Mouse (Mus musculus): ENCODE data around the gene Vasp. TPM values are rescaled to one million over a fixed set of nuclear protein-coding genes. Genes with fewer than 3 reads are reported as not detected.
A peak's percentile ranks its signal among the peaks of the same experiment; 100 is the strongest.

Vasp gene
- polyA plus RNA-seq, 1 experiment from 2014 or later = 69.3 TPM

DNA sequence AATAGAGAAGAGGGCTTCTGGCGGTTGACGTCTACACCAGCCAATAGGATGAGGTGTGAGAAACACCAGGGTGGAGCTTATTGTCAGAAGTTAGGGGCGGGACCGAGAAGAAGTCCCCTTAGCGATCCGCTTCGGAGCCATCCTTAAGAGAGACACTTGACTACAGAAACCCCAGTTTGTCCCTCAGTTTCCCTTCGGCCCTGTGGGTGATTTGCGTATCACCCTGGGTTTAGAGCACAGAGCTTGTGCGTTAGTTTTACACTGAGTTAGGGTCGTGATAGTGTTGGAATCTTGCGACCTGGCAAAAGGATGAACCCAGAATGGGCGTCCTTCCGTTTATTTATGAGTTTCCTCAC is 42.8 kb downstream of the Vasp start:
- WGBS = under 1% methylated on average over 14 of the region's 14 CpGs
- H3K4me1 ChIP-seq = peaks cover 15% of the 10 kb centered on the region
- peak overlapping the region; percentile 61 for H3K27ac ChIP-seq
- peak overlapping the region; percentile 68 for H3K4me3 ChIP-seq
- no peak for ATAC-seq (ENCODE audit: insufficient number of reproducible peaks, insufficient read depth, low FRiP score, low TSS enrichment)
- H3K27me3 ChIP-seq = no peaks in the 10 kb centered on the region
- peaks cover 12% of the 10 kb centered on the region; the same call in 1 of the 2 replicates for H3K36me3 ChIP-seq
- peak overlapping the region; percentile 60 for H3K9ac ChIP-seq
- H3K4me2 ChIP-seq (replicated peaks) = peak overlapping the region; percentile 63
- H3K9me3 ChIP-seq = no peaks in the 10 kb centered on the region

DNA sequence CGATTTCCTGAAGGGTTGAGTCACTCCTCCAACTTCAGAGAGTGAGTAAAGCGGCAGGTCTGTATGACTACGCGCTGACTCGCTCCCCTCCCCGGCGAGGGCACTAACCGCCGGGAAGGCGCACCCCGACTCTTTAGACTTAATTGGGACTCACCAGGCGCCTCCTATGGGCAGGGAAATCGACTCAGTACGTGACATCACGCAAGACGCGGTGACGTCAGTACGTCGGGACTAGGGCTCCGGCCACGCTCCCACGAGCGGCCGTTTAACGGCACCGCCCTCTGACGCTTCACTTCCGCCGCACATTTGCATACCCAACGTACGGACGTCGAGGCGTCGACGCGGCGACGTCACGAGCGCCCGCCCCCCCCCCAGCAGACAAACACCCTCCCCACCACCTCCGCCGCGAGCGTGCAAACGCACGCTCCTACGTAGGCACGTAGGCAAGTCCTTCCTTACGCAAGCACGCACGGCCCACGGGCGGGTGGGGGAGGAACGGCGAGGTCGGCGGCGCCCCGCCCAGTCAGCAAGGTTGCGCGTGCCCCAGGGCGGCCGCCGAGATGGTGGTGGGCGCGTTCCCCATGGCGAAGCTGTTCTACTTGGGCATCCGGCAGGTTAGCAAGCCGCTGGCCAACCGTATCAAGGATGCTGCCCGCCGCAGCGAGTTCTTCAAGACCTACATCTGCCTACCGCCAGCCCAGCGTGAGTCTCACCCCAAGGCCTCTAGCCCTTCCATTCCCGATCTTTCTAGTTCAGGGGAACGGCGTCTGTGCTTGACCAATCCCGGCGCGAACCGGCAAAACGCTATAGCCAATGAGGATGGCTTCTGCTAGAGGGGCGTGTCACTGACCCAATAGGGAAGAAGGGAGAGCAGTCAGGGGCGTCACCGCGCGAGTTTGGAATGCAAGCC is 43.5 kb downstream of the Vasp start, which contains the start of gene Opa3:
Gene Opa3 (plus strand): TSS at position 452 of the 910 bp plus-strand sequence.
- Histone ChIP-seq H3K9ac (peak within 1 kb of the TSS; percentile 73), H3K36me3 (peaks cover 12% of the 10 kb centered on the region; the same call in 1 of the 2 replicates), H3K4me1 (peaks cover 15% of the 10 kb centered on the region), H3K4me3 (peak within 1 kb of the TSS; percentile 68), H3K9me3 (no peaks in the 10 kb centered on the region), H3K27ac (peak within 1 kb of the TSS; percentile 98), H3K4me2 (replicated peaks) (peak within 1 kb of the TSS; percentile 86), H3K27me3 (no peaks in the 10 kb centered on the region)
- ATAC-seq (ENCODE audit: insufficient number of reproducible peaks, insufficient read depth, low FRiP score, low TSS enrichment) = peak; percentile 95
- WGBS = under 1% methylated on average over 90 of the region's 91 CpGs

DNA sequence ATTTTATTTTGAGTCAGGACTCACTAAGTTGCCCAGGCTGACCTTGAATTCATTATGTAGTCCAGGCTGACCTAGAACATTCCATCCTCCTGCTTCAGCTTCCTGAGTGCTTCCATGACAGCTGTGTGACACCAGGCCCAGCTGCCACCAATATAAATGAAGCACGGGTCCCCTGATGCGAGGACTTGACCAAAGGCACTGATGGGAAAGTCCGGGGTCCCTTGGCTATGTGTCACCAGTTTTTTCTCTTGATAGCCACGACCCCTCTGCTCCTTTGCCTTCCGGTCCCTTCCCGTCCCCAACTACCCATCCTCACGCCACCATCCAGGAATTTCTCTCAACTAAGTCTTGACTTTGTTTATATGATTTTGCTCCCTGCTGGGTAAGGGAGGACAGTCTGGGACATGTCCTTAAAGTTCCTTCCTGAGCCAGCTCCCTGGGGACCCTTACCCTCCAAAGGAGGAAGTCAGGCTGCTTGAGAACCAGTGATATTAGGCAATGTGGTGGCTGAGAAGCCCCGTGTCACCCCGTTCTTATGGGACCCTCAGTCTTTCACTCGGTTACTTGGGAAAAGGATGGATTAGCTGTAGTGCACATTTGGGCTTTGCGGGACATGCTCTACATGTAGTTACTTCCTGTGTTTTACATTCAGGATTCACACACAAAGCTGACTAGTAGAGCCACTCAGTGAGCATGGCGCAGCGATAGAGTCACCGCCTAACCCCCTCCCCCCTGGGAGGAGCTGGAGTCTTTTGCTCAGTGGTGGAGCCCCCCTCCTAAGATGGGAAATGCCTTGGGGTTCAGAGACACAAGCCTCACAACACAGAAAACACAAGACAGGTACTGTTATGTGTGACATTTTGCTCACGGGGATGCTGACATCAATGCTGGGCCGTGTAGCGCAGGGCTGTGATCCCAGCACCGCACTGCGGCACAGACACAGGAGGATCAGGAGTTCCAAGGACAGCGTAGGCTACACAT is 44.5 kb downstream of the Vasp start:
- Histone ChIP-seq H3K27me3 (no peaks in the 10 kb centered on the region), H3K27ac (peak overlapping the region; percentile 93), H3K4me3 (peak overlapping the region; percentile 68), H3K4me1 (peaks cover 15% of the 10 kb centered on the region), H3K36me3 (peaks cover 18% of the 10 kb centered on the region; the same call in 1 of the 2 replicates), H3K4me2 (replicated peaks) (peak overlapping the region; percentile 86), H3K9ac (peak overlapping the region; percentile 73), H3K9me3 (no peaks in the 10 kb centered on the region)
- ATAC-seq (ENCODE audit: insufficient number of reproducible peaks, insufficient read depth, low FRiP score, low TSS enrichment) = peak; percentile 32
- WGBS = 17% methylated on average over 20 of the region's 20 CpGs

DNA sequence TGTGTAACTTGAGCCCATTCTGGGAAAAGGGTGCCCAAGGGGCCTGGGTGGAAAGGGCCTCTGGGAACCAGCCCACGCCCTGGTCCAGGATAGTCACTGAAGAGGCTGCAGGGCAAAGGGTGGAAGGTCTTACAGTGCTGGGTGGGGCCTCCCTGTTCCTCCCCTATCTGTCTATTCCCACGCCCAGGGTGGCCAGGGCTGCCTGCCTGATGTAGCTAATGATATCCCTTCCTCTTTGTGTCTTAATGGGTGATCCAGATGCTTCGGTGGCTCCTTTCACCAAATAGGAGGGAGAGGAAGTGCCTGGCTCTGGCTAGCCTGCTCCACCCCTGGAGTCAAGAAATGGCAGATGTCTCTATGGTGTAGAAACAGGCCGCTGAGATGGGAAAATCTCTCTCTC is 46.7 kb downstream of the Vasp start:
- H3K36me3 ChIP-seq = peaks cover 11% of the 10 kb centered on the region; the same call in 1 of the 2 replicates
- H3K27me3 ChIP-seq = no peaks in the 10 kb centered on the region
- no peak overlapping the region for H3K4me2 ChIP-seq (replicated peaks)
- H3K4me3 ChIP-seq = no peak overlapping the region
- no peak overlapping the region for H3K27ac ChIP-seq
- no peak overlapping the region for H3K9ac ChIP-seq
- ATAC-seq (ENCODE audit: insufficient number of reproducible peaks, insufficient read depth, low FRiP score, low TSS enrichment) = no peak
- 86% methylated on average over 4 of the region's 4 CpGs for WGBS
- H3K4me1 ChIP-seq = peaks cover 13% of the 10 kb centered on the region
- H3K9me3 ChIP-seq = no peaks in the 10 kb centered on the region

DNA sequence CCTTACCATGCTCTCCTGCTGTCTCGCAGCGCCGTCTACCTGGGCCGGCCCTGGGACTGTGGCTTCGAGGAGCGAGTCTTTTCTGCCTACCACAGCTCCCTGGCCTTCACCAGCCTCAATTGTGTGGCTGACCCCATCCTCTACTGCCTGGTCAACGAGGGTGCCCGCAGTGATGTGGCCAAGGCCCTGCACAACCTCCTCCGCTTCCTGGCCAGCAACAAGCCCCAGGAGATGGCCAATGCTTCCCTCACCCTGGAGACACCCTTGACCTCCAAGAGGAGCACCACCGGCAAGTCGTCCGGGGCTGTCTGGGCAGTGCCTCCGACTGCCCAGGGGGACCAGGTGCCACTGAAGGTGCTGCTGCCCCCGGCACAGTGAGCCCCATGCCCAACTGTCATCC is 48.7 kb downstream of the Vasp start:
- H3K27ac ChIP-seq = no peak overlapping the region
- H3K9ac ChIP-seq = no peak overlapping the region
- H3K27me3 ChIP-seq = no peaks in the 10 kb centered on the region
- no peak for ATAC-seq (ENCODE audit: insufficient number of reproducible peaks, insufficient read depth, low FRiP score, low TSS enrichment)
- H3K36me3 ChIP-seq = peaks cover 11% of the 10 kb centered on the region; the same call in 1 of the 2 replicates
- 91% methylated on average over 14 of the region's 14 CpGs for WGBS
- H3K9me3 ChIP-seq = no peaks in the 10 kb centered on the region
- peaks cover 8% of the 10 kb centered on the region; the same call in 1 of the 2 replicates for H3K4me1 ChIP-seq
- no peak overlapping the region for H3K4me3 ChIP-seq
- no peak overlapping the region for H3K4me2 ChIP-seq (replicated peaks)

DNA sequence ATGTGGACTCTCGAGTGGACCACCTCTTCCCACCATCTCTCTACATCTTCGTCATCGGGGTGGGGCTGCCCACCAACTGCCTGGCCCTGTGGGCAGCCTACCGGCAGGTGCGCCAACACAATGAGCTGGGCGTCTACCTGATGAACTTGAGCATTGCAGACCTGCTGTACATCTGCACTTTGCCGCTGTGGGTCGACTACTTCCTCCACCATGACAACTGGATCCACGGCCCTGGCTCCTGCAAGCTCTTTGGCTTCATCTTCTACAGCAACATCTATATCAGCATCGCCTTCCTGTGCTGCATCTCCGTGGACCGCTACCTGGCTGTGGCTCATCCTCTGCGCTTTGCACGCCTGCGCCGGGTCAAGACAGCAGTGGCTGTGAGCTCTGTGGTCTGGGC is 49.4 kb downstream of the Vasp start:
- 93% methylated on average over 16 of the region's 16 CpGs for WGBS
- Histone ChIP-seq H3K27ac (no peak overlapping the region), H3K4me3 (no peak overlapping the region), H3K36me3 (peaks cover 11% of the 10 kb centered on the region; the same call in 1 of the 2 replicates), H3K4me2 (replicated peaks) (no peak overlapping the region), H3K9me3 (no peaks in the 10 kb centered on the region), H3K27me3 (no peaks in the 10 kb centered on the region), H3K4me1 (peaks cover 5% of the 10 kb centered on the region; the same call in 1 of the 2 replicates), H3K9ac (no peak overlapping the region)
- no peak for ATAC-seq (ENCODE audit: insufficient number of reproducible peaks, insufficient read depth, low FRiP score, low TSS enrichment)

DNA sequence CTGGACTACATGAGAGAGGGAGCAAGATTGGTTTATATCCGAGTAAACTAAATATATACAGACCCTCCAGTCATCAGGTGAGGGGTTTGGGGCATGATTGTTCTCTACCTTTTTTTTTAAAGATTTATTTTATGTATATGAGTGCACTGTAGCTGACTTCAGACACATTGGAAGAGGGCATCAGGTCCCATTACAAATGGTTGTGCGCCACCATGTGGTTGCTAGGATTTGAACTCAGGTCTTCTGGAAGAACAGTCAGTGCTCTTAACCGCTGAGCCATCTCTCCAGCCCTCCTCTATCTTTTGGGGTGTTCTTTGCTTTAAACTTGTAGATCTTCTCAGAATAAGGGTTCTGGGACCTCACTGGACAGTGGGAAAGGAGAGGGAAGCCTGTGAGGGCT is 51.6 kb downstream of the Vasp start:
- no peak for ATAC-seq (ENCODE audit: insufficient number of reproducible peaks, insufficient read depth, low FRiP score, low TSS enrichment)
- Histone ChIP-seq H3K27me3 (no peaks in the 10 kb centered on the region), H3K9me3 (no peaks in the 10 kb centered on the region), H3K4me3 (no peak overlapping the region), H3K36me3 (0 out of 2 replicates have a peak, but pooled peaks cover 6% of the 10 kb centered on the region), H3K4me2 (replicated peaks) (no peak overlapping the region), H3K9ac (no peak overlapping the region), H3K4me1 (peaks cover 5% of the 10 kb centered on the region), H3K27ac (no peak overlapping the region)
- WGBS = 72% methylated on average over 3 of the region's 3 CpGs

DNA sequence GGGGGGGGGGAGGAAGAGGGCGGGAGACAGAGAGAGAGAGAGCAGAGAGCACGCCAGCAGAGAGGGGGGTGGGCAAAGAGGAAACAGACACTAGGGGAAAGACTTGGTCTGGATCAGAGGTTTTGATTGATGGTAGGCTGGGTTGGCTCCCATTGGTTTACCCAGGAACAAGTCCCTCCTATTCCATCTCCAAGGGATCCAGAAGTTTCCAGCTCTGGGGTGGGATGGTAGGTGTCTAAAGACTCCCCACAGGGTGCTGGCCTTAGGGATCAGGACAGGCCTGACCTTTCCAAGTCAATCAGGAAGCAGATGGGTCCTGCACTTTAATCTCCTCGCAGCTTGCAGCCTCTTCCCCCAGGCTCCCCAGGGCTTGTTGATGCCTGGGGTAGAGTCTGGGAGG is 53.7 kb downstream of the Vasp start:
- no peak overlapping the region for H3K27ac ChIP-seq
- H3K36me3 ChIP-seq = 0 out of 2 replicates have a peak, but pooled peaks cover 6% of the 10 kb centered on the region
- ATAC-seq (ENCODE audit: insufficient number of reproducible peaks, insufficient read depth, low FRiP score, low TSS enrichment) = no peak
- no peaks in the 10 kb centered on the region for H3K9me3 ChIP-seq
- WGBS = 15% methylated on average over 2 of the region's 3 CpGs
- H3K27me3 ChIP-seq = peaks cover 14% of the 10 kb centered on the region
- H3K9ac ChIP-seq = no peak overlapping the region
- peaks cover 12% of the 10 kb centered on the region for H3K4me1 ChIP-seq
- H3K4me2 ChIP-seq (replicated peaks) = no peak overlapping the region
- no peak overlapping the region for H3K4me3 ChIP-seq

DNA sequence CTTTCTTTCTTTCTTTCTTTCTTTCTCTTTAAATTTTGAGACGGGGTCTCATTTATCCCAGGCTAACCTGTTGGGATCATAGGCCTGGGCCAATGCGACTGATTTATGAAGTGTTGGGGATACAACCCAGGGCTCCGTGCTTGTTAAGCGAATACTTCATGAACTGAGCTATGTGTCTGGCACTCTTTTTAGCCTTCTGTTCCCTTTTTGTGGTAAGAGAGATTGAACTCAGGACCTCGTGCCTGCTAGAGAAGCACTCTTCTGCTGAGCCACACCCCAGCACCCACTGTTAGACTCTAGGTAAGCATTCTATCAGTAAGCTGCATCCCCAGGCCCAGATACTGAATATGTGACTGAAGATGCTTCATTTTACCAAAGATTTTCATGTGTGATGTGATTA is 54.1 kb downstream of the Vasp start:
- H3K4me2 ChIP-seq (replicated peaks) = no peak overlapping the region
- peaks cover 13% of the 10 kb centered on the region for H3K4me1 ChIP-seq
- WGBS = 72% methylated on average over 5 of the region's 5 CpGs
- no peak overlapping the region for H3K4me3 ChIP-seq
- no peak overlapping the region for H3K9ac ChIP-seq
- 0 out of 2 replicates have a peak, but pooled peaks cover 1% of the 10 kb centered on the region for H3K36me3 ChIP-seq
- H3K27ac ChIP-seq = no peak overlapping the region
- H3K27me3 ChIP-seq = peaks cover 19% of the 10 kb centered on the region
- no peaks in the 10 kb centered on the region for H3K9me3 ChIP-seq
- no peak for ATAC-seq (ENCODE audit: insufficient number of reproducible peaks, insufficient read depth, low FRiP score, low TSS enrichment)

DNA sequence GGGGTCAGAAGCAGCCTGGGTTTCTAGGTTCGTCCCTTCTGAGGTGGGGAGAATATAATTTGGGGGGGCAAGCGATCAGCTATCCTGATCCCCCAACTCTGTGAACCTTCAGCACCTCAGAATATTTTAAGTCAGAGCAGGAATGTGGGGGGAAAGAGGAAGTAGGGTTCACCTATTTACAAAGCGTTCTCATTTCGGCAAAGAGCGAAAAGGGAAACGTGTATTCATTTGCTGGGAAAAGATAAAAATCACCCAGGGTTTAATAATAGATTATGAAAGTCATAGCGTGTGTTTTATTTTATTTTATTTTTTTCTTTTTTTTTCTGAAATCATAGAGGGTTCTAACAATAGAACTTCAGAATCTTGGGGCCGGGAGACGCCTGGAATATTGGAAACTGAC is 56.7 kb downstream of the Vasp start:
- no peak overlapping the region for H3K4me3 ChIP-seq
- peaks cover 30% of the 10 kb centered on the region for H3K27me3 ChIP-seq
- ATAC-seq (ENCODE audit: insufficient number of reproducible peaks, insufficient read depth, low FRiP score, low TSS enrichment) = no peak
- no peak overlapping the region for H3K27ac ChIP-seq
- H3K9me3 ChIP-seq = no peaks in the 10 kb centered on the region
- H3K9ac ChIP-seq = no peak overlapping the region
- no peaks in the 10 kb centered on the region for H3K36me3 ChIP-seq
- WGBS = 68% methylated on average over 9 of the region's 9 CpGs
- H3K4me1 ChIP-seq = peaks cover 20% of the 10 kb centered on the region
- no peak overlapping the region for H3K4me2 ChIP-seq (replicated peaks)

DNA sequence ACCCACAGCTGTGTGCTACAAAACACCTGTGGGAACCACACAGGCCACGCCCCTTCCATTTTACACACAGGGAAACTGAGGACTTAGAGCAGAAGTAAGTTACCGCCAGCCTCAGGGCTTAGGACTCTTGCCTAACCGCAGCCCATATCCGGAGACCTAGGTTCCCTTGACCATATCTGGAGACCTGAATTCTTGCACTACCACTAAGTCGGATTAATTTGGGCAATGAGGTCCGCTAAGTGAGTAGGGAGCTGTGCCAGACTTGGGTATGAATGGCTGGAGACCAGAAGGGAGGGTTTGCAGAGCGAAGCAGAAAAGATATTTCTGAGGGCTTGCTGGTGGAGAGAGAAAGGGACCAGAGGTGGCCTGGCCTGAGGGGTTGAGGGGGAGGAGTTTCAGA is 57.2 kb downstream of the Vasp start:
- Histone ChIP-seq H3K4me3 (no peak overlapping the region), H3K36me3 (no peaks in the 10 kb centered on the region)
- ATAC-seq (ENCODE audit: insufficient number of reproducible peaks, insufficient read depth, low FRiP score, low TSS enrichment) = no peak

More for the DNA sequence above, 57.2 kb downstream of the Vasp start:
- H3K27me3 ChIP-seq = peaks cover 30% of the 10 kb centered on the region
- WGBS = 74% methylated on average over 7 of the region's 7 CpGs
- peaks cover 20% of the 10 kb centered on the region for H3K4me1 ChIP-seq
- H3K9me3 ChIP-seq = no peaks in the 10 kb centered on the region
- H3K9ac ChIP-seq = no peak overlapping the region
- H3K4me2 ChIP-seq (replicated peaks) = no peak overlapping the region
- no peak overlapping the region for H3K27ac ChIP-seq
